Mouse (Mus musculus): Measurements from ENCODE around the gene Acoxl.

Acoxl gene

DNA sequence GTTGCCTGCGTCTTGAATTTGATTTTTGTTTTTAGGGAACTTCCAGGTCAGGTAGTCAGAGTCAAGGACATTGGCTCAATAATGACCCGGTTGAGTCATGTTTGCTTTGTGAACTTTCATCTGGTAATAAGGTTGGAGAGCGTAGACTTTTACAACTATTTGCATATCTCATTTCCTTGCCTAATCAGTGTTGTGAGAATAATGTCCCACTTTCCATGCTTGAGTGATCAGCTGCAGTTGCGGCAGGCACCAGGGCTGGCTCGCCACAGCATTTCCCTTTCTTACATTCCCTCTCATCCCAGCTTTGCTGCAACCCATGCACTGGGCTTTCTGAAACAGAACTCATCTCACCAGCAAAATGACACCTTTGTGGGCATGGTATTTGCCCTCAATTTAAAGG, 59.0 kb downstream of the Acoxl start:
- no peak for DNase-seq

- DNase-seq: no peak
Observed at GRCm38 (mm10) chr2:127904918-127905317, 66.2 kb downstream of the Acoxl start.

- no peak for DNase-seq
Observed at GRCm38 (mm10) chr2:127906973-127907678, 68.5 kb downstream of the Acoxl start.

GRCm38 (mm10) chr2:127907679-127908042, 69.0 kb downstream of the Acoxl start:
- no peak for DNase-seq

DNA sequence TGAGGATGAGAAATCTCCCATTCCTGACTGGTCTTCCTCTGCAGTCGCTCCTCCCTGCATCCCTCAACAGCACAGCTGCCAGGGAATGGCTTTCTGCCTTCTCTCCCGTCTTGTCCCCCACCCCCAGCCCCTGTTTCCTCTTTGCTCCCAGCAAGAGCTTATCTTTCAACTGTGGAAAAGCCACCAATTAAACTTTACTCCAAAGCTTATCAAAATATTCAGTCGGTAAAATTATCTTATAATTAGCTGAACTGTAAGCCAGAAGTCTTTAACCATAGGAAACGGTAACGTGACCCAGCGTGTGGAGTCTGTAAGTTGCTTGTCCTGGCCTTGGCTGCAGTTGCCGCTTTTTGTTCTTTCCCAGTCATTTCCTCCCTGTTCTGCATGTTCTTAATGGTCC, 70.2 kb downstream of the Acoxl start:
- DNase-seq: no peak

DNA sequence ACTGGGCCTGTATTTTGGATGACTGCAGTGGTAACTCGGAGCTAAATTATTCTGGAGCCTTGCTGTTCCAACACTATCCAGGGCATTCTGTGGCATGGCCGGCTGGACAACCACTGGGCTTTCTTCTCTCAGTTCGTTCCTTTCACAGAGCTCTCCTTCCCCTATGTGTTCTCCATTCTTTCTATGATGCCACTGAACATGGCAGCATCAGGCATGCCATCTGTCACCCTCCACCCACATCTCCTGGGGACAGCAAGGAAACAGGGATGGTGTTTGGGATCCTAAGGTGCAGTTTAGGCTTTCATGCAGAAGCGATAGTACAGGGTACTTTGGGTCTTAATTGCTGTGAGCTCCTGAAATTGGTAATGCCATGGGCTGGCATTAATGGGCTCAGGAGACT, 71.1 kb downstream of the Acoxl start:
- DNase-seq: no peak

GRCm38 (mm10) chr2:127911579-127911978, 72.9 kb downstream of the Acoxl start:
- no peak for DNase-seq

DNA sequence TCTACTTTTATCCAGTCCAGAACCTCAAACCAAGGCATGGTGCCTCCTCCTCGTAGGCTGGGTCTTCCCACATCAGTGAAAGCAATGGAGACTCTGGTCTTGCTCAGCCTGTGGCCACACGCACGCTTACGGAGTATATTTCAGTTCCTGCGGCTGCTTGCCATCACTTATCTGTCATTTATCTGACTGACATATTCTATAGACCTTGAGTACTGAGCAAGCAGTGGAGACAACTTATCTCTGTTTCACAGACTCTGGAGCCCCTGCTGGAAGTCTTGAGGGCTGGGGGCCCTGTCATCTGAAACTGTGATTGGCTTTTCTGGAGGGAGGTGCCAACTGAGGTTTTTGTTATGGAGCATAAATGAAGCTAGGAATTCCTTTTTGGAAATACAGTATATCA, 75.4 kb downstream of the Acoxl start:
- no peak for DNase-seq

GRCm38 (mm10) chr2:127916804-127917410, 78.2 kb downstream of the Acoxl start:
- DNase-seq: no peak

GRCm38 (mm10) chr2:127919740-127920139, 81.1 kb downstream of the Acoxl start:
- DNase-seq: no peak

DNA sequence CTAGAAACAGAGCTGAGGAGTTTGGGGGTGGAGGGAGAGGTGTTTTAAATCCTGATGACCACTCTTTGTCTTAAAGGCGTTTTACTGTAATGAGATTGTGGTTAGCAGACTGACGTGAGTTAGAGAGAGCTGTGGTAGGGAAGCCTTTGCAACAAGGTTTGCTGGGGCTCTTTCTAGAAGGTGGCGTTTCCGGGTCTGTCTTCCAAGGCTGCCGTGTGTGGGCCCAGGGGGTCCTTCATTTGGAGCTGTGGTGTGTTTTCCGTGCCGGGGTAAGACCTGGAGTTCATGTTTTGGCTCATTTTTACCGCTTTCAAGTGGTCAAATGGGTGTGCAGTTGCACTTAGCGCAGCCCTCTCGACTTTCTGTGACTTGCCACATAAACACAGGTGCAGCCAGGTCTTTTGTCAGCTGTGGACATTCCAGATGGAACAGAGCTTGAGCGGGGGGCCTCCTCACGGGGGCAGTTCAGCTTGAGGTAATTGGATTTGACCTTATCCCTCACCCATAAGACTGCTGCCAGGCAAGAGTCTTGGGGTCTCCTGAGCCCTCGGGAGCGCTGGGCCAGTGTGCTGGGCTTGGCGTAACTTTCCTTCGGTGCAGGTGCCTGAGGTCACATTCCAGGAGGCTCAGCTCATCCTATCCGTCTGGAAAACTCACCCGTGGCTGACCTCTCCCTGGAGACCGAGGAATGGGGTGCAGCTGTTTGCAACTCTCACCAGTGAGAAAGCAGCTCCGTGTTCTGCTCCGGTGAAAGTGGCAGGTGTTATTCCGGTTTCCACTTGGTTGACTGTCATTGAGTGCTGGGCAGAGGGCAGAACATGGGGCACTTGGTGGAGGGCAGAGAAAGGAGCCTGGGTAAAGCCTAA, 83.6 kb downstream of the Acoxl start:
- no peak for DNase-seq

- DNase-seq: no peak
Observed at GRCm38 (mm10) chr2:127923077-127923680, 84.5 kb downstream of the Acoxl start.

DNA sequence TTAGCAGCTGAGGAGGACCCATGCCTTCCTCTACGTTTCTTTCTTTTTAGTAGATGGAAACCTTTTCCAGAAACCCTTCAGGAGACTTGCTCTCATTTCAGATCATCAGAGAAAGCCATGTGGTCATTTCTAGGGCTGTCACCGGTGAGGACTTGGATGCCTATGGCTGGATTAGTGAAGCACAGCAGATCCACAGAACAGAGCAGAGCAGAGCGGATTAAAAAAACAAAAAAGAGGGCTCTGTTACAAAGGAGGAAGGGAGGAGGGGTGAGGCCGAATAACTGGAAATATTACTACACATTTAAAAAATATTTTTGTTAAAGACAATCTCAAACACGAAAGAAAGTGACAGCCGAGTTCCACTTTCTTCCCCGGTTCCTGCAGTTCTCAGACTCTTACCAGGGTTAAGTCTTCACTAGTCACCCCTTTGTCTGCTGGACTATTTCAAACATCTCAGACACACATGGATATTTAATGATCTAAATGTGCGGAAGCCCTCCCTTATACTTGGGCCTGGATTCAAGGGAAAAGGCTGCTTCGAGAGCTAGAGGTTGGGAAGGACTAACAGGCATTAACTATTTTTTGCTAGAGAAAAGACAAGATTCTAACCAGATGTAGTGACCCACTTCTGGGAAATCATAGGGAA, 88.1 kb downstream of the Acoxl start:
- no peak for DNase-seq

DNA sequence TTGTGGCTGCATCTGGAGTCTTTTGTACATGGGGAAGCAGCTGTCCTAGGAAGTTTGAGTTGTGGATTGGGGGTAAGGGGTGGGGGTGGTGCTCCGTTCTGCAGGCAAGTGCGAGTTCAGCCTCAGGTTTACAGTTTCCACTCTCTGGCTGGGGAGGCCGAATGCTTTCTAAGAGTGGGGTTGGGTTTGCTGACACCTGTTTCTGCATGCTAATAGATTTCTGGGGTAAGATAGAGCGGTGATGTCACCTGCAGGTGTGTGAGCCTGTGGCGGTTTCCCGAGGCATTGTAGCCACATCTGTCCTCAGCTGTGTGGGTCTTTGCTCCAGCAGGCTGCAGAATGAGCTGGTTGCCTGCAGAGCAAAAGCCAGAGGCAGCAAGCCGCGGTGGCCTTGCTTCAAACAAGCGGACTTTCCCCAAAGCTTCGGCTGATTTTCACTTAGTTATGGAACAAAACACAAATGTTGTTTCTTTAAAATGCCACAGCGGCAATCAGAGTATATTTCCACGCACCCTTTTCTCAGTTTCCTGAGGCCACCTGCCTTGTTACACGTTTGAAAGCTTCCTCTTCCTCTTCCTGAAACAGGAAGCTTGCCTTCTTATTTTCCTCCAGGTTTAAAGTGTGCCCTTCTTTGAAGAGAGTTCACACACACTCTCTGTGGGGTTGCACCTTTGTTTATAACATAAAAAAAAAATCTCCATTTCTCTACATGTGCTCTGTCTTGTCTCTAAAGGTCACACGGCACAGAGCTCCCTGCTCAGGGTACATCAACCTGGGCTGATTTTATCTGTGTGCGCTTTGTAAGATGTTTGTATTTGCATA, 89.0 kb downstream of the Acoxl start:
- no peak for DNase-seq

GRCm38 (mm10) chr2:127928279-127928678, 89.6 kb downstream of the Acoxl start:
- no peak for DNase-seq

DNA sequence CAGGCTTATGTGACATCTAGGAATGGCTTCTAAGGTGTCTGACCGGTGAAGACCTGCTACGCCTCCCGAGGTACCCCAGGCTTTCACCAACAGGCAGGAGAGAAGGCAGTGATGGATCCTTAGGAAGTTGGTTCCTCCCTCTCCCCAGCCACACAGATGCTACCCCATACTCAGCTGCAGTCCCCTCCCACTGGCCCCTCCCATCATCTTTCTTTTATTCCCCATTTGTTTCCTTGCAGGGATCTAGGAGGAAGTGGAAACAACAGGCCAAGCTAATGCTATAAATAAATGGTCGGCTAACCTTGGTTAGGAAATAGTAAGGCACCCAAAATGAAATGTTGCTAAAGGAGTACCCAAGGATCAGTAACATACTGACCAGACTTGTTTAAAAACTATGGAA, 90.2 kb downstream of the Acoxl start:
- no peak for DNase-seq

DNA sequence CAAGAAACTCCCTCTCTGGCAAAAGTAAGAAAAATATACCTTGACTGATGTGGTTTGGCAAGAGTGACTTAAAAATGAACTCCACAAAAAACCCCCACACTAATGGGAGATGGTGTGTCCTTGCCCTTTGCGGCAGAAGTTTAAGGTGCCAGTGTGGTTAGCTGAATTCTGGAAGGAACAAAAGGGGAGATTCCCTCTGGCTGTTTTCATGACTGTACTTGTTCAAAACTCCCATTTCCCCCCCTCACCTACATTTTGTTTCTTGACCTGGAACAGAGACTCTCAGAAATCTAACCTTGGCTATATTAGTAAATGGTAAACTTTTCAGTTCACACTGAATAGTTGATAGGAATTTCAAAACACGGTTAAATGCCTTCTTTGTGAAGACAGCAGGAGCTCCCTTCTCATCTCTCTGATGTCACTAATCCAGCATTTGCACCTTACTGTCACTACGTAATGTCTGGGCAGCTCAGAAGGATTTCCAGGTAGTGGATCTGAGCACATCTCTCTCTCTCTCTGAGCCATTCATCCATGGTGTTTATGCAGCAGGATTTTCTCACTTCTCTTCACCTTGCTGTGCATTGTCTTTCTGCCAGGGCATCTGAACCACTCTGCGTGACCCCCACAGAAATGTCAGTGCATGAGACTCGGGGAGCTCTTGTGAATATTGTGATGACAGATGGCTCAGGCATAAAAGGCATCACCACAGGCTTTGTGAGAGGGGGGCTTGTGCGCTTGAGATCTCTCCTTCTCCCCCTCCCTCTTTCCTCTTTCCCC, 91.5 kb downstream of the Acoxl start:
- no peak for DNase-seq

DNA sequence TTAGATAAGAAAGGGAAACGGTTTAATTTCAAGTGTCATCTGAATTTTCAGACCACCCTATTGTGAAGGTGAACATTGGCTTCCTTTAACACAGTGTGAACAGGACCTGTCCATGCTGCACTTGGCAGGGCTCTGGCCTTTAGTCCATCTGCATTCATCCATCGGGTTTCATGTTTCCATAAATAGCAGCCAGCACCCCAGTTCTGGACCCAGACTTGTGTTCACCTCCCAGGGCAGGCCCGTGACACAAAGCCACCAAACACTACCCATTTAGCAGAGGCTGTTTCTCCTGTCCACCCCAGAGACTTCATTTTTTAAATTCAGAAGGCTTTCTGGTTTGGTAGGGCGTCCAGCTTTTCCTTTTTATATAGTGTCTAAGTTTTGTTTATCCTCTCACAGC, 92.9 kb downstream of the Acoxl start:
- DNase-seq: no peak

GRCm38 (mm10) chr2:127933531-127933931, 94.9 kb downstream of the Acoxl start:
- DNase-seq: no peak

GRCm38 (mm10) chr2:127937079-127937478, 98.4 kb downstream of the Acoxl start:
- no peak for DNase-seq

GRCm38 (mm10) chr2:127939206-127939605, 100.5 kb downstream of the Acoxl start:
- DNase-seq: no peak
